Mouse (Mus musculus): ENCODE data around the gene Dscaml1. TPM values are rescaled to one million over a fixed set of nuclear protein-coding genes. Genes with fewer than 3 reads are reported as not detected.

Dscaml1 gene
- polyA plus RNA-seq, 1 experiment = 0.38 TPM

GRCm38 (mm10) chr9:45651078-45651809, 224.8 kb downstream of the Dscaml1 start:
- no peak for DNase-seq
- Histone ChIP-seq H3K4me1 (ENCODE audit: control insufficient read depth, insufficient read depth, low read length) (no peaks in the 10 kb centered on the region), H3K4me3 (replicated peaks; ENCODE audit: extremely low read depth, low read depth, low read length) (no peak overlapping the region)
- WGBS = 75% methylated on average over 13 of the region's 13 CpGs
- TF ChIP-seq POLR2A (IDR thresholded peaks at IDR 0.05; ENCODE audit: borderline replicate concordance, extremely low read depth, low read depth, low read length) (no peak), CTCF (IDR thresholded peaks at IDR 0.05; ENCODE audit: insufficient read depth, low read length) (no peak)

- Histone ChIP-seq H3K4me3 (replicated peaks; ENCODE audit: extremely low read depth, low read depth, low read length) (no peak overlapping the region), H3K4me1 (ENCODE audit: control insufficient read depth, insufficient read depth, low read length) (no peaks in the 10 kb centered on the region)
- TF ChIP-seq POLR2A (IDR thresholded peaks at IDR 0.05; ENCODE audit: borderline replicate concordance, extremely low read depth, low read depth, low read length) = no peak
- no peak for TF ChIP-seq CTCF (IDR thresholded peaks at IDR 0.05; ENCODE audit: insufficient read depth, low read length)
- 86% methylated on average over 3 of the region's 3 CpGs for WGBS
- no peak for DNase-seq
Observed at GRCm38 (mm10) chr9:45651810-45652177, 225.4 kb downstream of the Dscaml1 start.

- H3K4me1 ChIP-seq (ENCODE audit: control insufficient read depth, insufficient read depth, low read length) = no peaks in the 10 kb centered on the region
- H3K4me3 ChIP-seq (replicated peaks; ENCODE audit: extremely low read depth, low read depth, low read length) = no peak overlapping the region
- TF ChIP-seq POLR2A (IDR thresholded peaks at IDR 0.05; ENCODE audit: borderline replicate concordance, extremely low read depth, low read depth, low read length) (no peak), CTCF (IDR thresholded peaks at IDR 0.05; ENCODE audit: insufficient read depth, low read length) (no peak)
- DNase-seq = no peak
- WGBS = 18% methylated on average over 9 of the region's 9 CpGs
Observed at GRCm38 (mm10) chr9:45657172-45658062, 231.0 kb downstream of the Dscaml1 start.

GRCm38 (mm10) chr9:45660191-45660590, 233.8 kb downstream of the Dscaml1 start:
- H3K4me3 ChIP-seq (replicated peaks; ENCODE audit: extremely low read depth, low read depth, low read length) = no peak overlapping the region
- TF ChIP-seq CTCF (IDR thresholded peaks at IDR 0.05; ENCODE audit: insufficient read depth, low read length) (no peak), POLR2A (IDR thresholded peaks at IDR 0.05; ENCODE audit: borderline replicate concordance, extremely low read depth, low read depth, low read length) (no peak)
- WGBS = 42% methylated on average over 3 of the region's 3 CpGs
- no peak for DNase-seq
- no peaks in the 10 kb centered on the region for H3K4me1 ChIP-seq (ENCODE audit: control insufficient read depth, insufficient read depth, low read length)

- no peak for TF ChIP-seq POLR2A (IDR thresholded peaks at IDR 0.05; ENCODE audit: borderline replicate concordance, extremely low read depth, low read depth, low read length)
- TF ChIP-seq CTCF (IDR thresholded peaks at IDR 0.05; ENCODE audit: insufficient read depth, low read length) = no peak
- DNase-seq = no peak
- Histone ChIP-seq H3K4me1 (ENCODE audit: control insufficient read depth, insufficient read depth, low read length) (no peaks in the 10 kb centered on the region), H3K4me3 (replicated peaks; ENCODE audit: extremely low read depth, low read depth, low read length) (no peak overlapping the region)
- 67% methylated on average over 5 of the region's 5 CpGs for WGBS
Observed at GRCm38 (mm10) chr9:45662471-45662870, 236.0 kb downstream of the Dscaml1 start.

- Histone ChIP-seq H3K4me1 (ENCODE audit: control insufficient read depth, insufficient read depth, low read length) (no peaks in the 10 kb centered on the region), H3K4me3 (replicated peaks; ENCODE audit: extremely low read depth, low read depth, low read length) (no peak overlapping the region)
- no peak for TF ChIP-seq CTCF (IDR thresholded peaks at IDR 0.05; ENCODE audit: insufficient read depth, low read length)
- TF ChIP-seq POLR2A (IDR thresholded peaks at IDR 0.05; ENCODE audit: borderline replicate concordance, extremely low read depth, low read depth, low read length) = no peak
- 62% methylated on average over 16 of the region's 16 CpGs for WGBS
- DNase-seq = no peak
Observed at GRCm38 (mm10) chr9:45663386-45664315, 237.2 kb downstream of the Dscaml1 start.

- no peak overlapping the region for H3K4me3 ChIP-seq (replicated peaks; ENCODE audit: extremely low read depth, low read depth, low read length)
- no peak for DNase-seq
- no peaks in the 10 kb centered on the region for H3K4me1 ChIP-seq (ENCODE audit: control insufficient read depth, insufficient read depth, low read length)
- WGBS = 67% methylated on average over 6 of the region's 6 CpGs
- TF ChIP-seq POLR2A (IDR thresholded peaks at IDR 0.05; ENCODE audit: borderline replicate concordance, extremely low read depth, low read depth, low read length) (no peak), CTCF (IDR thresholded peaks at IDR 0.05; ENCODE audit: insufficient read depth, low read length) (no peak)
Observed at GRCm38 (mm10) chr9:45664326-45664725, 237.9 kb downstream of the Dscaml1 start.

- TF ChIP-seq CTCF (IDR thresholded peaks at IDR 0.05; ENCODE audit: insufficient read depth, low read length) = no peak
- TF ChIP-seq POLR2A (IDR thresholded peaks at IDR 0.05; ENCODE audit: borderline replicate concordance, extremely low read depth, low read depth, low read length) = no peak
- WGBS = 50% methylated on average over 15 of the region's 15 CpGs
Observed at GRCm38 (mm10) chr9:45664871-45665394, 238.5 kb downstream of the Dscaml1 start.

GRCm38 (mm10) chr9:45675931-45676330, 249.5 kb downstream of the Dscaml1 start:
- Histone ChIP-seq H3K4me3 (replicated peaks; ENCODE audit: extremely low read depth, low read depth, low read length) (no peak overlapping the region), H3K4me1 (ENCODE audit: control insufficient read depth, insufficient read depth, low read length) (no peaks in the 10 kb centered on the region)
- WGBS = 68% methylated on average over 9 of the region's 9 CpGs
- DNase-seq = no peak
- TF ChIP-seq POLR2A (IDR thresholded peaks at IDR 0.05; ENCODE audit: borderline replicate concordance, extremely low read depth, low read depth, low read length) (no peak), CTCF (IDR thresholded peaks at IDR 0.05; ENCODE audit: insufficient read depth, low read length) (no peak)

More at GRCm38 (mm10) chr9:45664871-45665394, 238.5 kb downstream of the Dscaml1 start:
- DNase-seq = no peak
- Histone ChIP-seq H3K4me1 (ENCODE audit: control insufficient read depth, insufficient read depth, low read length) (no peaks in the 10 kb centered on the region), H3K4me3 (replicated peaks; ENCODE audit: extremely low read depth, low read depth, low read length) (no peak overlapping the region)

All from lung, adult 2 months (tissue).